Comparison of ENCODE assay signal across 8 mouse cellular contexts in the genomic region with DNA sequence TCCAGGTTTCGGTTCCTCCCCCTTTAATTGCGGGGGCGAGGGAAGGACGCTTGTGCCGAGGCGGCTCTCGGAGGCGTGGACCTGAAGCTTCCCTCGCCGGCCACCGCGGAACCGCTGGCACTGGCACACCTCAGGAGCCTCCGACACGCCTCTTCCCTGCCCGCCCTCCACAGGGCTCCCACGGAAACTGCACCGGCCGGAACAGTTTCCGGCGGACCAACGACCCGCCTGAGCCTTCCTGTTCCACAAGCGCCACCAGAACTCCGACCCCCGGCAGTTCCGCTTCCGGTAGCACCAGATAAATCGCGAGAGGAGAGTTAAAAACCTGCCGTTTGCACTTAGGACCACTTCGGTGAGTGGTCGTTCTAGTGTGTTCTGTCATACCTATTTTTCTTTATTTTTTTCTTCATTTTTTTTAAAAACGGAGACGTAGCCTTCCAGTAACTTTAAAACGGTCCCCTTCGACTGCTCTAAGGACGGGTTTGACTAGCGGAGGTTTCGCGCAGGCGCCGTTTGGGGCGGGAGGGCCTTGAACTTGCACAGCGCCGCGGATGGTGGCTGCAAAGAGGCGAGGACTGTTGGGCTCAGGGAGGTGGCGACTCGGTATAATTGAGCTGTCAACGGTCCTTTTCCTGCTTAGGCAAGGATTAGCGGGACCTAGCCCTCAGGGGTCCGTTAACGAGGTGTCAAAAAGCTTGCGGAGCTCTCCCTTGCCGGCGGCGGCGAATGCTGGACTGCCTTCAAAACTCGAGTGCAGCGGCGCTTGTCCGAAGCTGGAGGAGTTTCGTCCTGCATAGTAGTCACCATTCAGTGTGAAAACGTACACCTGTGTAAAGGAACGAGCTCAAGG. TPM values are rescaled to one million over a fixed set of nuclear protein-coding genes. Genes with fewer than 3 reads are reported as not detected.
DNase-seq lines count a peak whose midpoint lies in the region; ATAC-seq lines count a peak whose summit lies in the region.

Gene Gin1 (plus strand): TSS at position 269 of the 850 bp plus-strand sequence.
Gene Ppip5k2 (minus strand): TSS at position 508 of the 850 bp plus-strand sequence.

- intact Hi-C loops in gastrocnemius, postnatal 14 days (cut with DNase I; ENCODE audit: low total_unique reads): no loop called here
- intact Hi-C loops in left cerebral cortex, postnatal 10 days (cut with DNase I): no loop called here

- DNase-seq in adrenal gland, adult (ENCODE audit: inconsistent age in 2 of 2, low spot score in 1 of 2): peak; percentile 96 to 99
- peak; percentile 96 for DNase-seq in embryo, embryonic 10.5 days (ENCODE audit: low spot score)
- peak; percentile 95 for DNase-seq in gastrocnemius, postnatal 14 days
- DNase-seq in left cerebral cortex, postnatal 10 days (ENCODE audit: extremely low spot score in 1 of 2, low spot score in 2 of 2): peak; percentile 93 to 96
- DNase-seq in right cerebral cortex, postnatal 25 days: peak; percentile 93
- DNase-seq in urinary bladder, postnatal 4 days (ENCODE audit: low spot score in 2 of 2): peak; percentile 90

- ATAC-seq in inflammation-experienced regulatory T-cells, adult 6 months: peak; percentile 88
- ATAC-seq in megakaryocyte-erythroid progenitor cell, adult 5-6 weeks (replicated peaks; ENCODE audit: low FRiP score, low TSS enrichment, poor library complexity, severe bottlenecking): peak; percentile 89

RNA-seq across cellular contexts. Expression of gene Gin1, which starts in this region (rescaled TPM):
- total RNA-seq in gastrocnemius, postnatal 14 days (2021): 1 to 10 TPM; 3.4 to 3.9 TPM
- 10 to 100 TPM; 18.8 to 27.8 (median 21.5) TPM for polyA plus RNA-seq in inflammation-experienced regulatory T-cells, adult 6 months (2017; shearing (Covaris generic))
- total RNA-seq in left cerebral cortex, postnatal 10 days (2021): 1 to 10 TPM; 8.7 TPM
- 24.4 and 45.6 TPM in 2 replicates for total RNA-seq in megakaryocyte-erythroid progenitor cell, adult 5-6 weeks (2014; fragmentation: Nextera tagmentation)
- total RNA-seq in megakaryocyte-erythroid progenitor cell, adult 5-6 weeks (2017): 20.6 and 26.7 TPM in 2 replicates

RNA-seq across cellular contexts. Expression of gene Ppip5k2, which starts in this region (rescaled TPM):
- total RNA-seq in gastrocnemius, postnatal 14 days (2021): 1 to 10 TPM; 2.7 to 3.8 TPM
- polyA plus RNA-seq in inflammation-experienced regulatory T-cells, adult 6 months (2017; shearing (Covaris generic)): 10 to 100 TPM; 30.7 to 38.6 (median 38.6) TPM
- 10 to 100 TPM; 24.0 to 26.8 TPM for total RNA-seq in left cerebral cortex, postnatal 10 days (2021)
- total RNA-seq in megakaryocyte-erythroid progenitor cell, adult 5-6 weeks (2014; fragmentation: Nextera tagmentation): 46.1 and 56.8 TPM in 2 replicates
- total RNA-seq in megakaryocyte-erythroid progenitor cell, adult 5-6 weeks (2017): 54.8 and 61.1 TPM in 2 replicates

Comparison
In these comparisons a context has a peak if more than half of its experiments do, and no peak if none do; other contexts are left out.
1. Peak in every context shown above with its lines: DNase-seq and ATAC-seq.
2. RNA of gene Ppip5k2 (total RNA-seq): 46.1 to 61.1 TPM in megakaryocyte-erythroid progenitor cell, adult 5-6 weeks and 24.0 to 26.8 TPM in left cerebral cortex, postnatal 10 days; 2.7 to 3.8 TPM in gastrocnemius, postnatal 14 days; every median in the first group is over 4 times any median in the second.